Mouse (Mus musculus) lung, adult 2 months (tissue): ENCODE data around the gene Foxp1. TPM values are rescaled to one million over a fixed set of nuclear protein-coding genes. Genes with fewer than 3 reads are reported as not detected.

ENCODE experiments used
- DNase-seq: peaks from one replicate; pipeline ENCODE4 v3.0.0; 2022
- H3K4me1 ChIP-seq: fragments of 200-500 bp; 2 replicates; pipeline ENCODE4 v1.6.1; 2011; ENCODE audit warnings: low read length; ENCODE audit not compliant: control insufficient read depth, insufficient read depth
- H3K4me3 ChIP-seq: fragments of 200-500 bp; replicated peaks from 2 replicates; pipeline ENCODE3; 2011; ENCODE audit warnings: low read depth, mild to moderate bottlenecking, control low read depth, low read length; ENCODE audit errors: extremely low read depth
- CTCF ChIP-seq: fragments of 200-500 bp; IDR thresholded peaks from 2 replicates; pipeline ENCODE4 v1.5.1; 2011; ENCODE audit warnings: mild to moderate bottlenecking, low read length, control low read depth; ENCODE audit not compliant: insufficient read depth
- POLR2A ChIP-seq: fragments of 200-500 bp; IDR thresholded peaks from 2 replicates; pipeline ENCODE4 v1.6.1; 2011; ENCODE audit warnings: low read depth, mild to moderate bottlenecking, control low read depth, low read length, borderline replicate concordance; ENCODE audit errors: extremely low read depth
- WGBS: fragments of 180-500 bp; shearing (Covaris S2); methylation state at CpG from one replicate; pipeline ENCODE4 v1.1.7; 2018; 5-methylcytosine and 5-hydroxymethylcytosine counted together
- polyA plus RNA-seq: library from polyadenylated mRNA; depleted of rRNA; stranded (reverse); fragments of >200 nt; gene quantifications from 2 replicates; pipeline ENCODE4 v1.2.3, GENCODE M21; 2012

Gene Foxp1
- polyA plus RNA-seq, 1 experiment: 135 TPM

GRCm38 (mm10) chr6:99173066-99173901 lies 349.2 kb downstream of the Foxp1 start:
- Histone ChIP-seq H3K4me1 (peaks cover 34% of the 10 kb centered on the region), H3K4me3 (no peak overlapping the region)
- DNase-seq: no peak
- TF ChIP-seq CTCF: no peak
- no peak for TF ChIP-seq POLR2A
- 34% methylated on average over 14 of the region's 14 CpGs for WGBS

- no peak overlapping the region for H3K4me3 ChIP-seq
- WGBS: 48% methylated on average over 6 of the region's 6 CpGs
- no peak for TF ChIP-seq CTCF
- TF ChIP-seq POLR2A: no peak
- DNase-seq: no peak
- peaks cover 36% of the 10 kb centered on the region for H3K4me1 ChIP-seq
These were observed 349.9 kb downstream of the Foxp1 start for GRCm38 (mm10) chr6:99172589-99172986.

- WGBS: 39% methylated on average over 8 of the region's 8 CpGs
- DNase-seq: peak; percentile 67
- Histone ChIP-seq H3K4me3 (no peak overlapping the region), H3K4me1 (peaks cover 39% of the 10 kb centered on the region)
- TF ChIP-seq POLR2A (peak; percentile 19; the same call in 1 of the 2 replicates), CTCF (no peak)
These were observed 350.5 kb downstream of the Foxp1 start for GRCm38 (mm10) chr6:99171901-99172588.

- no peak overlapping the region for H3K4me3 ChIP-seq
- no peak for DNase-seq
- no peak for TF ChIP-seq CTCF
- WGBS: 34% methylated on average over 6 of the region's 6 CpGs
- H3K4me1 ChIP-seq: peaks cover 42% of the 10 kb centered on the region
These were observed 351.2 kb downstream of the Foxp1 start for GRCm38 (mm10) chr6:99171281-99171825.

GRCm38 (mm10) chr6:99168727-99169126 lies 353.8 kb downstream of the Foxp1 start:
- no peak for DNase-seq
- 62% methylated on average over 2 of the region's 2 CpGs for WGBS
- Histone ChIP-seq H3K4me1 (peaks cover 33% of the 10 kb centered on the region), H3K4me3 (no peak overlapping the region)
- TF ChIP-seq CTCF (no peak), POLR2A (no peak)

- no peak for TF ChIP-seq CTCF
- no peak for TF ChIP-seq POLR2A
- 50% methylated on average over 8 of the region's 8 CpGs for WGBS
- DNase-seq: no peak
These were observed 355.5 kb downstream of the Foxp1 start for GRCm38 (mm10) chr6:99167001-99167400.

GRCm38 (mm10) chr6:99166169-99166568 lies 356.4 kb downstream of the Foxp1 start:
- WGBS: 80% methylated on average over 4 of the region's 4 CpGs
- no peak for TF ChIP-seq CTCF
- no peak for TF ChIP-seq POLR2A
- DNase-seq: no peak

More at GRCm38 (mm10) chr6:99167001-99167400, 355.5 kb downstream of the Foxp1 start:
- peaks cover 20% of the 10 kb centered on the region for H3K4me1 ChIP-seq
- no peak overlapping the region for H3K4me3 ChIP-seq

GRCm38 (mm10) chr6:99164760-99165159 lies 357.8 kb downstream of the Foxp1 start:
- peaks cover 14% of the 10 kb centered on the region for H3K4me1 ChIP-seq
- H3K4me3 ChIP-seq: no peak overlapping the region
- DNase-seq: no peak
- TF ChIP-seq POLR2A: no peak
- no peak for TF ChIP-seq CTCF
- 66% methylated on average over 6 of the region's 6 CpGs for WGBS

More at GRCm38 (mm10) chr6:99166169-99166568, 356.4 kb downstream of the Foxp1 start:
- peaks cover 14% of the 10 kb centered on the region for H3K4me1 ChIP-seq
- H3K4me3 ChIP-seq: no peak overlapping the region

GRCm38 (mm10) chr6:99162716-99163115 lies 359.8 kb downstream of the Foxp1 start:
- no peak for DNase-seq
- Histone ChIP-seq H3K4me1 (peaks cover 9% of the 10 kb centered on the region), H3K4me3 (no peak overlapping the region)
- TF ChIP-seq CTCF (no peak), POLR2A (no peak)
- WGBS: 88% methylated on average over 15 of the region's 15 CpGs
